Mouse (Mus musculus) embryonic facial prominence, embryonic 14.5 days (tissue): Measurements from ENCODE around the gene Slc8a1. TPM values are rescaled to one million over a fixed set of nuclear protein-coding genes. Genes with fewer than 3 reads are reported as not detected.

Experiments
- ATAC-seq: fragments of 200-750 bp; cut with Nextera tagmentation; 2 replicates; pipeline ENCODE4 v1.8.0; 2017; ENCODE audit warnings: low read depth, moderate number of reproducible peaks, moderate TSS enrichment
- DNase-seq: peaks from one replicate; pipeline ENCODE4 v3.0.0-alpha.2; 2015; ENCODE audit warnings: low spot score
- H3K27ac ChIP-seq: fragments of 300-500 bp; sonication (generic); replicated peaks from 2 replicates; pipeline ENCODE4 v1.5.1; 2014; ENCODE audit warnings: low read depth, mild to moderate bottlenecking, low read length, moderate library complexity
- H3K27me3 ChIP-seq: fragments of 300-500 bp; sonication (generic); replicated peaks from 2 replicates; pipeline ENCODE4 v1.6.1; 2014; ENCODE audit warnings: low read length; ENCODE audit not compliant: control insufficient read depth, insufficient read depth
- H3K36me3 ChIP-seq: fragments of 300-500 bp; sonication (generic); 2 replicates; pipeline ENCODE4 v1.6.1; 2014; ENCODE audit warnings: low read length, mixed read lengths; ENCODE audit not compliant: control insufficient read depth, insufficient read depth
- H3K4me1 ChIP-seq: fragments of 300-500 bp; sonication (generic); 2 replicates; pipeline ENCODE4 v1.6.1; 2014; ENCODE audit warnings: antibody characterized with exemption, low read length; ENCODE audit not compliant: control insufficient read depth, insufficient read depth
- H3K4me2 ChIP-seq: fragments of 300-500 bp; sonication (generic); 2 replicates; pipeline ENCODE4 v1.6.1; 2014; ENCODE audit warnings: low read depth, mild to moderate bottlenecking, low read length, moderate library complexity, mixed read lengths
- H3K4me3 ChIP-seq: fragments of 300-500 bp; sonication (generic); 2 replicates; pipeline ENCODE4 v1.5.1; 2014; ENCODE audit warnings: low read depth, mild to moderate bottlenecking, low read length
- H3K9ac ChIP-seq: fragments of 300-500 bp; sonication (generic); 2 replicates; pipeline ENCODE4 v1.6.1; 2014; ENCODE audit warnings: low read depth, mild to moderate bottlenecking, low read length, moderate library complexity, mixed read lengths
- H3K9me3 ChIP-seq: fragments of 300-500 bp; sonication (generic); 2 replicates; pipeline ENCODE4 v1.6.1; 2016; ENCODE audit warnings: low read length; ENCODE audit not compliant: control insufficient read depth
- WGBS: fragments of 180-500 bp; shearing (Covaris S2); extraction: QIAGEN DNeasy Blood & Tissue Kit; methylation state at CpG from one replicate; pipeline ENCODE4 v1.1.7; 2014; 5-methylcytosine and 5-hydroxymethylcytosine counted together
- polyA plus RNA-seq: library from polyadenylated mRNA; unstranded; fragments of >200 nt; fragmentation: Nextera tagmentation; extraction: Ambion mirVana; gene quantifications from 2 replicates; pipeline ENCODE4 v1.2.1, GENCODE M21; 2014

Slc8a1 gene
- polyA plus RNA-seq, 1 experiment from 2014 or later, result 4.6 TPM

DNA sequence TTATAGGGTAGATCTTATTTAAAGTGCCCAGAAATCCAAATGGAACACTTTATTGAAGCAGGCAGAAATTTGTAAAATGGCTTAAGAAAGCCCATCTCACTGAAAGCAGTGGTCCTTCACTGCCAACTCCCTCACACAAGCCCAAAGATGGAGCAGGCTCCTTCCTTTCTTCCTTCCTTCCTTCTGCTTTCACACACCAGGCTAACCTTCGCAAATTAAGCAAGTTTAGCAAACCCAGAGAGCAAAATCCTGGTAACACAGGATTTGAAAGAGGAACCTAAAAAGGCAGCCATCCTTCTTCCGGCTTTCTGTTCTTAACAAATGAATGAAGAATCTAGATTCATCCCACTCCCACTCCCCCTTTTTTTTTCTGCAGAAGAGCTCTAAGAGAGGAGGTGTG, 70.2 kb downstream of the Slc8a1 start:
- peaks cover 20% of the 10 kb centered on the region for H3K27me3 ChIP-seq
- no peaks in the 10 kb centered on the region for H3K4me1 ChIP-seq
- H3K9ac ChIP-seq, result no peak overlapping the region
- peak overlapping the region; percentile 93 for H3K4me2 ChIP-seq
- 71% methylated on average over 2 of the region's 2 CpGs for WGBS
- no peak overlapping the region for H3K27ac ChIP-seq
- no peaks in the 10 kb centered on the region for H3K36me3 ChIP-seq
- no peak for DNase-seq
- H3K9me3 ChIP-seq, result no peaks in the 10 kb centered on the region
- ATAC-seq, result no peak
- H3K4me3 ChIP-seq, result no peak overlapping the region

DNA sequence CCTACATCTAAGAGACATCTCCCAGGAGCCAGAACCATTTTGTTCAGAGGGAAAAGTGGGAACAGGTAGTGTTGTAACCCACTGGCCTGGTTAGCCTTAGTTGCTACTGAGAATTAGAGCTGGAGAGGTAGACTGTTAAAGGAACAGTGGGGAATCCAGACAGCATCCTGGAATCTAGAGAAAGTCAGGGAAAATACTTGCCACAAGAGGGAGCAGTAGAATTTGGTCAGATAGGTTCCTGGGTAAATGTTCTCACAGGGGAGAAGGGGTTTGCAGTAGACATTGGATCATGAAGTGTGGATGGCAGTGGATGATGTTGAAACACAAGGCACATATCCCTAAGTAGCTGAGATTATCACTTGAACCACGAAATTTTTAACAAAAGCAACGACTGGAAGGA, 71.6 kb downstream of the Slc8a1 start:
- 40% methylated on average over 2 of the region's 2 CpGs for WGBS
- Histone ChIP-seq H3K4me3 (no peak overlapping the region), H3K9ac (no peak overlapping the region), H3K9me3 (no peaks in the 10 kb centered on the region), H3K27me3 (peaks cover 12% of the 10 kb centered on the region), H3K27ac (no peak overlapping the region), H3K4me1 (no peaks in the 10 kb centered on the region), H3K4me2 (peak overlapping the region; percentile 3; the same call in 1 of the 2 replicates), H3K36me3 (no peaks in the 10 kb centered on the region)
- DNase-seq (peak; percentile 60), ATAC-seq (no peak)

- no peak for ATAC-seq
- H3K36me3 ChIP-seq, result no peaks in the 10 kb centered on the region
- H3K4me1 ChIP-seq, result no peaks in the 10 kb centered on the region
- H3K4me3 ChIP-seq, result no peak overlapping the region
- no peak overlapping the region for H3K4me2 ChIP-seq
- H3K27ac ChIP-seq, result no peak overlapping the region
- no peaks in the 10 kb centered on the region for H3K9me3 ChIP-seq
- 85% methylated on average over 4 of the region's 4 CpGs for WGBS
- DNase-seq, result no peak
- H3K9ac ChIP-seq, result no peak overlapping the region
- H3K27me3 ChIP-seq, result no peaks in the 10 kb centered on the region
Observed at GRCm38 (mm10) chr17:81664916-81665315, 73.3 kb downstream of the Slc8a1 start.

DNA sequence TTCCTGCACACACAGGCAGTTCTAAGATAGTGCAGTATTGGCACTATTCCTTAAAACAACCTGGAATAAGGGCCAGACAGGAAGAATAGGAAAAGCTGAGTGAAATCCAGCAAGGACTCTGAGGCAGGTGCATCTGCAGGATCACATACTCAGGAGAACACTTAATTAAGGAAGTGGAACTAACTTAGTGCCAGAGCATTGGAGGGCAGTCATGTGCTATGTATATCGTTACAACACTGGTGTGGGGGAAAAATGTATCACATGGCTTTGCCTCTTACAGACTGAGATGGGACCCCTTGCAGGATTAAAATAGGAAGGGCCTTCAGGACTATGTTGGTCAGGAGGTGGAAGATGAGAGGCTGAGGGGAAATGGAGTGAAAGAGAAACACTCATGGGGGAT, 80.3 kb downstream of the Slc8a1 start:
- ATAC-seq (no peak), DNase-seq (no peak)
- H3K27ac ChIP-seq, result no peak overlapping the region
- H3K27me3 ChIP-seq, result no peaks in the 10 kb centered on the region
- WGBS, result 73% methylated on average over 1 of the region's 1 CpGs
- no peaks in the 10 kb centered on the region for H3K9me3 ChIP-seq
- no peak overlapping the region for H3K4me2 ChIP-seq
- H3K4me1 ChIP-seq, result no peaks in the 10 kb centered on the region
- H3K4me3 ChIP-seq, result no peak overlapping the region
- no peaks in the 10 kb centered on the region for H3K36me3 ChIP-seq
- H3K9ac ChIP-seq, result no peak overlapping the region

- no peak for DNase-seq
- no peak for ATAC-seq
- no peak overlapping the region for H3K9ac ChIP-seq
- no peaks in the 10 kb centered on the region for H3K36me3 ChIP-seq
- H3K4me2 ChIP-seq, result no peak overlapping the region
- H3K27ac ChIP-seq, result no peak overlapping the region
- WGBS, result 88% methylated on average over 2 of the region's 2 CpGs
- no peaks in the 10 kb centered on the region for H3K4me1 ChIP-seq
- H3K9me3 ChIP-seq, result no peaks in the 10 kb centered on the region
- H3K4me3 ChIP-seq, result no peak overlapping the region
- no peaks in the 10 kb centered on the region for H3K27me3 ChIP-seq
Observed at GRCm38 (mm10) chr17:81654548-81654947, 83.6 kb downstream of the Slc8a1 start.

- ATAC-seq (no peak), DNase-seq (no peak)
- no peak overlapping the region for H3K4me2 ChIP-seq
- H3K4me1 ChIP-seq, result no peaks in the 10 kb centered on the region
- peaks cover 8% of the 10 kb centered on the region for H3K36me3 ChIP-seq
- 50% methylated on average over 1 of the region's 1 CpGs for WGBS
- H3K27ac ChIP-seq, result no peak overlapping the region
- H3K9me3 ChIP-seq, result no peaks in the 10 kb centered on the region
- H3K4me3 ChIP-seq, result no peak overlapping the region
- H3K9ac ChIP-seq, result no peak overlapping the region
- H3K27me3 ChIP-seq, result no peaks in the 10 kb centered on the region
Observed at GRCm38 (mm10) chr17:81652958-81653357, 85.2 kb downstream of the Slc8a1 start.

DNA sequence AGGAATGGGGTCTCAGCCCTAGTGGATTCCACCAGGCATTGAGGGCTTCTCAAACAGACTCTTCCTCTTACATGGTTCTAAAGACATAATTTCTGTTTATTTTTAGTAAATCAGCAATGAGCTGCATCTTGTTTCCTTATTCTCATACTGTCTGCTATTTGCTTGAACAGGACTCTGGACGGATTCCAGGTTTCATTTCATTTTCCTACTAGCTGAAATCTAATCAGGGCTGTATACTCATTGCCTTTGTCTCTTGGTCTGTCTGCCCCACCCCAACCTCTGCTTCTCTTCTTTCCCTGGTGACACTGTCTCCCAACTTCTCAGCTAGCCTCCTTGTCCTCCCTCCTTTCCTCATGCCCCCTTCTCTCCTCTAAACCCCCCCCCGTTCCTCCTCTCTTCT, 101.4 kb downstream of the Slc8a1 start:
- Histone ChIP-seq H3K27ac (no peak overlapping the region), H3K36me3 (no peaks in the 10 kb centered on the region), H3K27me3 (no peaks in the 10 kb centered on the region), H3K4me2 (no peak overlapping the region), H3K9me3 (no peaks in the 10 kb centered on the region), H3K4me1 (peaks cover 4% of the 10 kb centered on the region; the same call in 1 of the 2 replicates), H3K4me3 (no peak overlapping the region), H3K9ac (no peak overlapping the region)
- ATAC-seq (peak; percentile 26; the same call in 1 of the 2 replicates), DNase-seq (peak; percentile 56)
- WGBS, result 62% methylated on average over 2 of the region's 2 CpGs

DNA sequence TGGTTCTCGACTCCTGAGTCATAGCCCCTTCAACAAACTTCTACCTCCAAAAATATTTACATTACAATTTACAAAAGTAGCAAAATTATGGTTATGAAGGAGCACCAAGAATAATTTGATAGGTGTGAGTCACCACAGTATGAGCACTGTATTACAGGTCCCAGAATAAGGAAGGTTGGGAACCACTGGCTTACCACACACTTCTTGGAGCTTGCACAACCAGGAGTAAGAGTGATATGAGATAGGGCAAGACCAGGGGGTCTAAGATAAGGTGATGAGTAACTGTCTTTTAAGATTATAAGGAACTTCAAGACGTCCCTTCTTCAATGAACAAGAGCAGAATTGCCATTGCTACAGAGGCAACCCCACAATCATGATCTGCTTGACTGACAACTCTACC, 107.7 kb downstream of the Slc8a1 start:
- 81% methylated on average over 2 of the region's 2 CpGs for WGBS
- ATAC-seq (no peak), DNase-seq (no peak)
- Histone ChIP-seq H3K4me1 (no peaks in the 10 kb centered on the region), H3K27ac (no peak overlapping the region), H3K4me3 (no peak overlapping the region), H3K9ac (no peak overlapping the region), H3K9me3 (no peaks in the 10 kb centered on the region), H3K36me3 (no peaks in the 10 kb centered on the region), H3K27me3 (no peaks in the 10 kb centered on the region), H3K4me2 (no peak overlapping the region)

DNA sequence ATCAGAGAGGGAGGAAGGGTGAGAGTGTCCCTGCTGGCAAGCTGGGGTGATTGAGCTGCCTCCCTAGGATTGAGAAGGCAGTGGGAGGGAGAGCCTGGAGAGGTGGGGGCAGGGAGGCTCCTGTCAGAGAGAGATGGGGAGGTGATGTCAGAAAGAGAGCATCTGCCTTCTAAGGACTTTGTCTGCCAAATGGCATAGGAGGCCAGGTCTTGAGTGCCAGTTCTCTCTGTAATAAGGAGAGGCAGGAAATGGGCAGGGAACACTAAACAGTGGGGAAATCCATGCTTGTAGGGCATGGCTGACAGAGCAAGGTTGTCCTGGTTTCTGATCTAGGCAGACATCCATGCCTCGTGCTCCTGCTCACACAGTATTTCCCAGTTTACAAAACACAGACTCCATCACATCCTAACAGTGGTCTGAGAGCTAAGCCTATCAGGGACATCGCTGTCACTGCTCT, 117.0 kb downstream of the Slc8a1 start:
- no peak for ATAC-seq
- H3K4me1 ChIP-seq, result no peaks in the 10 kb centered on the region
- H3K36me3 ChIP-seq, result no peaks in the 10 kb centered on the region
- no peak for DNase-seq
- H3K4me2 ChIP-seq, result no peak overlapping the region
- no peak overlapping the region for H3K9ac ChIP-seq
- no peaks in the 10 kb centered on the region for H3K9me3 ChIP-seq
- no peak overlapping the region for H3K4me3 ChIP-seq
- H3K27me3 ChIP-seq, result no peaks in the 10 kb centered on the region
- 60% methylated on average over 2 of the region's 2 CpGs for WGBS
- no peak overlapping the region for H3K27ac ChIP-seq
